In the genomic region with DNA sequence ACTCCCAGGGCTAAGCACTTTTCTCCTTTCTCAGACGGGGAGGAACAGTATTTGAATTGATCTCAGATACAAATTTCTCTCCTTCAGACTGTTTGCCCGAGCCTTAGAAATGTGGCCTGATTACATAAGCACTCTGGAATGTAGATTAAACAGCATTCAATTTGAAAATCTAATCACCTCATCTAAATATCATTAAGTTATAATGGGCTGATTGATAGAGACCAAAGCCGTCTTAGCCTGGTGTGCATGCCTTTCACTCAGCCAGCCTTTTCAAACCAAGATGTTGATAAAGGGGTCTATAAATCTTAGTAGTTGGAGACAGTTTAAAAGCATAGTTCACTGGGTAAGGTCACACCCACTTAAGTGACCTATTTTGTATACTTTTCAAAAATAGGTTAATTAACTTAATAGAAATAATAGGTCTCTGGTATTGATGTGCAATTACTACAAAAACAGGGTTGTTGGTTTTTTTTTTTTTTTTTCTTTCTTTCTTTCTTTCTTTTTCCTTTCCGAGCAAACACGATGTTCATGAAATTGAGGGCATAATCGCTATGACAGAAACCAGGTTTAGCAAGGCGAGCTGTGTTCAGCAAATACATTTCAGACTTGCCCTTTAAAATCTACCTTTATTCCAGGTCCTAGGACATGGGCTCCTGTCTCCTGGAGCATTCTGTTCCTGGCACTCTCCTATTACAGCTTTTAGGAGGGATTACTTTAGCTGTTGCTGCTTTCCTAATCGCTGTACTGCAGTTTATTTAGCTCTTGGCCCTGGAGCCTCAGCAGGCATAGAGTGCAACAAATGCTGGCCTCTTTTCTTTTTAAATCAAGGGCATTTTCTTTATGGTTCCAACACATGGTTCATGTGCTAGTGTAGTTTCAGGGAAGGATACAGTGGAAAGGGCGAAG, we compare ENCODE assay signal across 12 mouse cellular contexts.
DNase-seq lines count a peak whose midpoint lies in the region; ATAC-seq and TF ChIP-seq lines count a peak whose summit lies in the region.
"Had no signal": no experiment of that assay in that cellular context is flagged by ENCODE, and none has a peak within 500 bp of the region (broad histone marks: within the 10 kb centered on the region; RNA-seq: fewer than 3 reads in every experiment).

No protein-coding gene starts in this region.

- H3K36me3 ChIP-seq in heart, embryonic 11.5 days (ENCODE audit: control insufficient read depth, insufficient read depth, low read length): no peaks in the 10 kb centered on the region
- H3K36me3 ChIP-seq in midbrain, embryonic 14.5 days (ENCODE audit: control insufficient read depth, insufficient read depth, low read length): no peaks in the 10 kb centered on the region
- no peaks in the 10 kb centered on the region for H3K36me3 ChIP-seq in midbrain, postnatal 0 days (ENCODE audit: insufficient read depth, low read length)
- H3K36me3 ChIP-seq in heart, embryonic 12.5 days: no peaks in the 10 kb centered on the region
- H3K36me3 ChIP-seq in stomach, embryonic 15.5 days: no peaks in the 10 kb centered on the region

- H3K27me3 ChIP-seq in heart, embryonic 11.5 days (ENCODE audit: control insufficient read depth, insufficient read depth, low read length): no peaks in the 10 kb centered on the region
- H3K27me3 ChIP-seq in midbrain, embryonic 14.5 days (ENCODE audit: control insufficient read depth, insufficient read depth, low read length): no peaks in the 10 kb centered on the region
- H3K27me3 ChIP-seq in midbrain, postnatal 0 days (ENCODE audit: insufficient read depth, low read length): no peaks in the 10 kb centered on the region
- H3K27me3 ChIP-seq in heart, embryonic 12.5 days (replicated peaks): no peaks in the 10 kb centered on the region
- H3K27me3 ChIP-seq in stomach, embryonic 15.5 days (replicated peaks): no peaks in the 10 kb centered on the region
- H3K27me3 ChIP-seq: megakaryocyte, embryonic 14.5 days had no signal

- H3K4me2 ChIP-seq in heart, embryonic 11.5 days: no peak overlapping the region
- H3K4me2 ChIP-seq in midbrain, embryonic 14.5 days (ENCODE audit: low read length): no peak overlapping the region
- no peak overlapping the region for H3K4me2 ChIP-seq in midbrain, postnatal 0 days (ENCODE audit: low read depth, low read length, poor library complexity, severe bottlenecking)
- no peak overlapping the region for H3K4me2 ChIP-seq in heart, embryonic 12.5 days
- H3K4me2 ChIP-seq in stomach, embryonic 15.5 days: no peak overlapping the region

- H3K9ac ChIP-seq in heart, embryonic 11.5 days (ENCODE audit: low read depth, low read length): no peak overlapping the region
- H3K9ac ChIP-seq in midbrain, embryonic 14.5 days (replicated peaks; ENCODE audit: low read length): no peak overlapping the region
- H3K9ac ChIP-seq in midbrain, postnatal 0 days (replicated peaks; ENCODE audit: low read length, poor library complexity, severe bottlenecking): no peak overlapping the region
- H3K9ac ChIP-seq in heart, embryonic 12.5 days: no peak overlapping the region
- no peak overlapping the region for H3K9ac ChIP-seq in stomach, embryonic 15.5 days

- no peak for DNase-seq in heart, postnatal 25 days (ENCODE audit: low spot score)
- peak; percentile 26 for DNase-seq in midbrain, embryonic 14.5 days
- DNase-seq in midbrain, postnatal 0 days (ENCODE audit: low spot score): no peak
- DNase-seq in layer of hippocampus, adult 18-20 months (ENCODE audit: low spot score in 2 of 2): no peak
- DNase-seq: cerebellum, adult 2 months; thymus, postnatal 14 days had no signal

- peaks cover 18% of the 10 kb centered on the region for H3K4me1 ChIP-seq in heart, embryonic 11.5 days (ENCODE audit: control insufficient read depth, insufficient read depth, low read length)
- H3K4me1 ChIP-seq in midbrain, embryonic 14.5 days (ENCODE audit: control insufficient read depth, insufficient read depth, low read length): peaks cover 8% of the 10 kb centered on the region; the same call in 1 of the 2 replicates
- no peaks in the 10 kb centered on the region for H3K4me1 ChIP-seq in midbrain, postnatal 0 days (ENCODE audit: insufficient read depth, low read length)
- H3K4me1 ChIP-seq in heart, embryonic 12.5 days (replicated peaks): peaks cover 37% of the 10 kb centered on the region
- H3K4me1 ChIP-seq in stomach, embryonic 15.5 days: peaks cover 30% of the 10 kb centered on the region
- H3K4me1 ChIP-seq: megakaryocyte, embryonic 14.5 days had no signal

- WGBS in heart, embryonic 11.5 days (ENCODE audit: insufficient replicate concordance): 49% methylated on average over 9 of the region's 9 CpGs
- 48% methylated on average over 9 of the region's 9 CpGs for WGBS in midbrain, embryonic 14.5 days
- 47% methylated on average over 9 of the region's 9 CpGs for WGBS in midbrain, postnatal 0 days
- WGBS in heart, embryonic 12.5 days: 51% methylated on average over 9 of the region's 9 CpGs
- 27% methylated on average over 9 of the region's 9 CpGs for whole genome bisulfite sequencing in stomach, embryonic 15.5 days

- no peak overlapping the region for H3K4me3 ChIP-seq in heart, embryonic 11.5 days (ENCODE audit: low read depth, low read length)
- H3K4me3 ChIP-seq in midbrain, embryonic 14.5 days (replicated peaks; ENCODE audit: low read depth, low read length): no peak overlapping the region
- H3K4me3 ChIP-seq in midbrain, postnatal 0 days (ENCODE audit: low read depth, low read length): no peak overlapping the region
- H3K4me3 ChIP-seq in heart, embryonic 12.5 days: no peak overlapping the region
- no peak overlapping the region for H3K4me3 ChIP-seq in stomach, embryonic 15.5 days (replicated peaks)
- H3K4me3 ChIP-seq: megakaryocyte, embryonic 14.5 days had no signal

- TF ChIP-seq CTCF in midbrain, postnatal 0 days (IDR thresholded peaks at IDR 0.05): no peak

- peak overlapping the region; percentile 51 for H3K27ac ChIP-seq in heart, embryonic 11.5 days (ENCODE audit: low read depth, low read length)
- H3K27ac ChIP-seq in midbrain, embryonic 14.5 days (replicated peaks; ENCODE audit: low read depth, low read length): no peak overlapping the region
- no peak overlapping the region for H3K27ac ChIP-seq in midbrain, postnatal 0 days (ENCODE audit: low read depth, low read length)
- peak overlapping the region; percentile 73 for H3K27ac ChIP-seq in heart, embryonic 12.5 days (ENCODE audit: poor library complexity, severe bottlenecking)
- peak overlapping the region; percentile 87 for H3K27ac ChIP-seq in stomach, embryonic 15.5 days

- intact Hi-C loops in heart, postnatal 25 days (cut with DNase I): no loop called here

- ATAC-seq in heart, embryonic 11.5 days (replicated peaks; ENCODE audit: insufficient number of reproducible peaks, low FRiP score, low TSS enrichment): no peak
- ATAC-seq in midbrain, embryonic 14.5 days (ENCODE audit: low FRiP score, low TSS enrichment): no peak
- no peak for ATAC-seq in midbrain, postnatal 0 days (ENCODE audit: low FRiP score)
- ATAC-seq in heart, embryonic 12.5 days (ENCODE audit: insufficient number of reproducible peaks, low FRiP score): no peak
- peak; percentile 21; the same call in 1 of the 2 replicates for ATAC-seq in stomach, embryonic 15.5 days (ENCODE audit: insufficient read depth, low FRiP score, low read depth)
- no peak for ATAC-seq in erythroid progenitor cell, adult 5-6 weeks (replicated peaks; ENCODE audit: low FRiP score, poor library complexity, severe bottlenecking)
- ATAC-seq: activated CD4-positive, CD25-positive, alpha-beta regulatory T cell, adult 4 months had no signal

- H3K9me3 ChIP-seq in heart, embryonic 11.5 days (replicated peaks; ENCODE audit: control insufficient read depth, low read length): no peaks in the 10 kb centered on the region
- H3K9me3 ChIP-seq in midbrain, embryonic 14.5 days (ENCODE audit: control insufficient read depth, low read length): no peaks in the 10 kb centered on the region
- no peaks in the 10 kb centered on the region for H3K9me3 ChIP-seq in midbrain, postnatal 0 days (ENCODE audit: low read length)
- no peaks in the 10 kb centered on the region for H3K9me3 ChIP-seq in heart, embryonic 12.5 days (replicated peaks)
- H3K9me3 ChIP-seq in stomach, embryonic 15.5 days: no peaks in the 10 kb centered on the region
- H3K9me3 ChIP-seq: megakaryocyte, embryonic 14.5 days had no signal

Comparison
In these comparisons a context has a peak if more than half of its experiments do, and no peak if none do; other contexts are left out.
1. H3K27ac ChIP-seq: peak in heart, embryonic 11.5 days (single experiment), heart, embryonic 12.5 days (single experiment) and stomach, embryonic 15.5 days (single experiment); none in midbrain, embryonic 14.5 days (single experiment) and midbrain, postnatal 0 days (single experiment).